Mouse (Mus musculus) heart, embryonic 16.5 days (tissue): ENCODE data around the gene Filip1. TPM values are rescaled to one million over a fixed set of nuclear protein-coding genes. Genes with fewer than 3 reads are reported as not detected.

Experiments
- ATAC-seq: fragments of 200-750 bp; cut with Nextera tagmentation; replicated peaks from 2 replicates; pipeline ENCODE4 v1.8.0; 2017; ENCODE audit warnings: moderate number of reproducible peaks; ENCODE audit not compliant: insufficient read depth, low FRiP score; ENCODE audit errors: extremely low read depth
- H3K27ac ChIP-seq: fragments of 300-500 bp; sonication (generic); 2 replicates; pipeline ENCODE4 v1.5.1; 2014; ENCODE audit warnings: mild to moderate bottlenecking, low read length, control low read depth, moderate library complexity
- H3K27me3 ChIP-seq: fragments of 300-500 bp; sonication (generic); 2 replicates; pipeline ENCODE4 v1.6.1; 2014; ENCODE audit warnings: low read length, mixed read lengths; ENCODE audit not compliant: control insufficient read depth, insufficient read depth
- H3K36me3 ChIP-seq: fragments of 300-500 bp; sonication (generic); 2 replicates; pipeline ENCODE4 v1.6.1; 2014; ENCODE audit not compliant: control insufficient read depth, insufficient read depth
- H3K4me1 ChIP-seq: fragments of 300-500 bp; sonication (generic); 2 replicates; pipeline ENCODE4 v1.6.1; 2014; ENCODE audit warnings: low read length, mixed read lengths; ENCODE audit not compliant: control insufficient read depth, insufficient read depth
- H3K4me2 ChIP-seq: fragments of 300-500 bp; sonication (generic); 2 replicates; pipeline ENCODE4 v1.6.1; 2014; ENCODE audit warnings: low read depth, mild to moderate bottlenecking, control low read depth, low read length
- H3K4me3 ChIP-seq: fragments of 300-500 bp; sonication (generic); 2 replicates; pipeline ENCODE4 v1.5.1; 2014; ENCODE audit warnings: mild to moderate bottlenecking, control low read depth, low read length
- H3K9ac ChIP-seq: fragments of 300-500 bp; sonication (generic); 2 replicates; pipeline ENCODE4 v1.6.1; 2014; ENCODE audit warnings: low read length, control low read depth
- H3K9me3 ChIP-seq: fragments of 300-500 bp; sonication (generic); replicated peaks from 2 replicates; pipeline ENCODE4 v1.6.1; 2016; ENCODE audit warnings: low read length; ENCODE audit not compliant: control insufficient read depth
- WGBS: fragments of 180-500 bp; shearing (Covaris S2); extraction: QIAGEN DNeasy Blood & Tissue Kit; methylation state at CpG from one replicate; pipeline ENCODE4 v1.1.7; 2014; 5-methylcytosine and 5-hydroxymethylcytosine counted together
- polyA plus RNA-seq: library from polyadenylated mRNA; unstranded; fragments of >200 nt; fragmentation: Nextera tagmentation; extraction: Ambion mirVana; gene quantifications from 2 replicates; pipeline ENCODE4 v1.2.1, GENCODE M21; 2015

Gene Filip1
- polyA plus RNA-seq, 1 experiment from 2014 or later = 32.1 TPM

DNA sequence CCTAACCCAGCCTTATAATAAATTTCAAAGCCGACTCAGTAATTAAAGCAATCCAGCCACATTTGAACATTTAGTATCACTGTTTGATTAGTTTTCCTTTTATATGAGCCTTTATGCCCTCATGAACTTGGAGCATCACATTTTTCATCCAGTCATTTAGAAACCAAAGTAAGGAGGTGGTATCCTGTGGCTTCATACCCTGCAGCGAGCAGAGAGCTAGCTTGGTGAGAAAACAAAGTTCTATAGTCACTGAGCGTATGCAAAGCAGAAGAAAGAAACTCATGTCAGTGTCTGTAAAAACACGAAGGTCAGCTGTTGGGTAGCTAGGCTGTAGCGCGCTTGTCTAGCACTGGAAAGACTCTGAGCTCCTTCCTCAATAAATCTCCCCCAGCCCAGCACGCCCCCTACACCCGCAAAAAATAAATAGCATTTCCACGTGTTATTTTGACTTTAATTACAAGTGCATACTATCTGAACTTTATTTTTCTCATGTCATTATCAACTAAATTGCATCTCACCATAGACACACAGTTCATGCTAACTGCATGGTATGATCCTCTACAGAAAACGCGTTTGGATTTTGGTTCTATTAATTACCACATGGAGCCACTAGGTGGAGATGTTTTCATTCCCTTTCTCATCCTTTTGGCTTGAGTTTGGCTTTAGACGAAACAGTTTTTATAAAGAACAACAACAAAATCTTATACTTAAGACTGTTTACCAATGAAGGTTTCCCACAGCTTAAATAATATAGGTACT lies 206.2 kb downstream of the Filip1 start:
- WGBS = 49% methylated on average over 12 of the region's 12 CpGs
- Histone ChIP-seq H3K4me3 (no peak overlapping the region), H3K4me2 (no peak overlapping the region), H3K9me3 (no peaks in the 10 kb centered on the region), H3K27me3 (no peaks in the 10 kb centered on the region), H3K36me3 (0 out of 2 replicates have a peak, but pooled peaks cover 3% of the 10 kb centered on the region), H3K9ac (no peak overlapping the region), H3K4me1 (peaks cover 6% of the 10 kb centered on the region; the same call in 1 of the 2 replicates), H3K27ac (no peak overlapping the region)
- ATAC-seq = no peak; the same call in 1 of the 2 replicates

DNA sequence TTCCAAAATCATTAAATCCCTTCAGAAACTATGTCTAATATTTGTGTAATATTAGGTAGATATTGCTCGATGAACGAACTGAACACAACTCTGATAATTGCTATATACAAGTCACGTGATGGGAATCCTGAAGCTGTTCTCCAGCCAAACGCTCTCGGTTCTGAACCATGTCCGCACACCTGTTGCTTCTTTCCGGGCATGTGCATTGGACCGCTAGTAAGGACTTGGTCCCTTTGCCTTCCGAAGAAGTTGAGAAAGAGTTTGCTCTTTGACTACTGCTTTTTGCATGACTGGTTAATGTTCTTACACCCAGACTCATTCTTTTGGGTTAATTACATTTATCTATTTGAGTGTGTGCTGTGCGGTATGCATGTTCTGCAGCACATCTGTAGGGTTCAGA lies 207.2 kb downstream of the Filip1 start:
- Histone ChIP-seq H3K4me3 (no peak overlapping the region), H3K9ac (no peak overlapping the region), H3K9me3 (no peaks in the 10 kb centered on the region), H3K4me1 (peaks cover 6% of the 10 kb centered on the region; the same call in 1 of the 2 replicates), H3K27me3 (no peaks in the 10 kb centered on the region), H3K4me2 (no peak overlapping the region), H3K27ac (no peak overlapping the region), H3K36me3 (0 out of 2 replicates have a peak, but pooled peaks cover 3% of the 10 kb centered on the region)
- no peak for ATAC-seq
- WGBS = 90% methylated on average over 10 of the region's 10 CpGs

DNA sequence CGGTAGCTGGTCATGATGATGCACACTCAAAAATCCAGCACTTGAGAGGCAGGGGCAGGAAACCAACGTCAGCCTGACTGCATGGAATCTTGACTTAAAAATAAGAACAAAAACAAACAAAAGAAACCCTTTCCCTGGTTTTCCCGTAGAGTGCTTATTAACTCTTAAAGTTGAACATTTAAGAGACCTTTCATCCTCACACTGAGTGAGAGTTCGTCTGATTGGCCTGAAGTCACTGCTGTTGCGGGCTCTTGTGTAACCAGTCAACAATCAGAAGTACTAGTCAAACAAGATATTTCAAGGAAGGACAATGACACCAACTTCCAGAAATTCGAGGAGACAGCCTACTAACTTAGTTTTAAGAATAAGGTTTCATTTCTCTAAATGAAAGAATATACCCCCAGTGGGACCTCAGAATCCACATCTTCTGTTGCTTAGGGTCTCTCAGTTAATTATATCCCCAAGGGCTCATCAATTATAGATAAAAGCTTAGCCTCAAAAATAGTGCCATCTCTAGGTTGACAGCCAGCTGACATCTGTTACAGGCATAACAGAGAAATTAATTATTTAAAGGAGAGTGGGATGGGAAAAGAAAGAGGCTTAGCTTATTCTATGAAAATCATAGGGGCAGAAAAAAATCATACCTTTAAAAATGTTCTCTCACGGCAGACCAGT lies 216.1 kb downstream of the Filip1 start:
- no peaks in the 10 kb centered on the region for H3K36me3 ChIP-seq
- H3K4me3 ChIP-seq = no peak overlapping the region
- no peaks in the 10 kb centered on the region for H3K9me3 ChIP-seq
- H3K9ac ChIP-seq = no peak overlapping the region
- H3K4me2 ChIP-seq = no peak overlapping the region
- peaks cover 9% of the 10 kb centered on the region for H3K4me1 ChIP-seq
- WGBS = 62% methylated on average over 7 of the region's 7 CpGs
- H3K27ac ChIP-seq = no peak overlapping the region
- no peaks in the 10 kb centered on the region for H3K27me3 ChIP-seq
- ATAC-seq = no peak

DNA sequence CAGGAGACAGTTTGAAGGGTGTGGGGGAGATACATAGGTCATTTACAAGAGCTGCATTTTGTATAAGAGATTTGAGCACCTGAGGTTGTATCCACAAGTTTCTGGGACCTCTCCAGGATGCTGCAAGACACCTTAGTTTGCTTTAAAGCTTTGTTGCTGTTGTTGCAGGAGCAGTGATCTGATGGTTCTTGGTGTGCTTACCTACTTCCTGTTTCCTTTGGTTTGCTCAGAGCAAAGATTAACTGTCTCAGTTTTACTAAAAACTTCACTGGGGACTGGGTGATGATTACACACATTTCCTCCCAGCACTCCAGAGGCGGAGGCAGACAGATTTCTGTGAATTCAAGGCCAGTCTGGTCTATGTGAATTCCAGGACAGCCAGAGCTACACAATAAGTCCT lies 217.6 kb downstream of the Filip1 start:
- Histone ChIP-seq H3K4me2 (no peak overlapping the region), H3K9me3 (no peaks in the 10 kb centered on the region), H3K9ac (no peak overlapping the region), H3K4me3 (no peak overlapping the region), H3K36me3 (no peaks in the 10 kb centered on the region), H3K4me1 (peaks cover 9% of the 10 kb centered on the region), H3K27me3 (no peaks in the 10 kb centered on the region), H3K27ac (no peak overlapping the region)
- no peak for ATAC-seq
- WGBS = 64% methylated on average over 1 of the region's 1 CpGs

DNA sequence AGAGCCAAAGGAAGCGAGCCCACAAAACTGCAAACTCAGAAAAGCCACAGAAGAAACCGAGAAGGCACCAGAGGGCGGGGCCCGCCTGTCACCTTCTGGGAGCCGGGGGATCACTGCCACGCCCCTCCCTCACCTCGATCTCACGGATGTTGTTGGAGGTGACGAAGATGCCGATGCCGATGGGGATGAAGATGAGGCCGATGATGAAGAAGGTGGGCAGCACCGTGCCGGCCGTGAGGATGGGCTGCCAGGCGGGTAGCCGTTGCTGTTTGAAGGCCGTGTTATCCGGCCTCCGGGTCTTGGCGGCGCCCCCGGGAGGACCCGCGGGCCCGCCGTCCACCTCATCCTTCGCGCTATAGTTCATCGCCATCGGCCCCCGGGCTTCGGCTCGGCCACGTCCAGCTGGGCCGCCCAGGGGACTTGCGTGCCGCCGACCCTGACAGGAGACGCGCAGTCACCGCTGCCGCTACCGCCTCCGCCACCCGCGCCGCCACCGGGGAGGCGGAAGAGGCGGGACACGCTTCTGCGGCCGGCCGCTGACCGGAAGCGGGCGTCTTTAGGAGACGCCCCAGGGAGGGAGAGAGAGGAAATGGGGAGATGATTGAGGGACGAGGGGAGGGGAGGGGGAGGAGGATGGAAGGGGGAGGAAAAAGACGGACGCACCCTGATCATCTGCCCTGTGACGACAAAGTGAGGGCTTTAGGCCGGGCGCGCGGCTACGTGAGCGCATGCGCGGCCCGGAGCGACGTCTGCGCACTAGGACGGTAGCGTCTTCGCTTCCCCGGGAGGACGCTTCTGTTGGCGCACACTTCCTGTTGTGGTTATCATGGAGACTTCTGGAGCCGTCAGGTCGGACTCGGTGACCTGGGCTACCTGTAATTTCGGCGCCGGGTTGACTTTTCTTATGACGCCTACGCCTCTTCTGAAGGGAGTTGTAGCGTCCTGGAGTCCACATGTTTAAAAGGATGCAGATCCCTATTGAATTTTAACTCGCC lies 219.5 kb downstream of the Filip1 start, which contains the start of gene Tmem30a:
TSS of gene Tmem30a (minus strand) at position 667 of the 995 bp plus-strand sequence.
- under 1% methylated on average over 91 of the region's 91 CpGs for WGBS
- ATAC-seq = peak; percentile 96
- Histone ChIP-seq H3K9me3 (no peaks in the 10 kb centered on the region), H3K27me3 (no peaks in the 10 kb centered on the region), H3K4me3 (peak within 1 kb of the TSS; percentile 99), H3K4me1 (peaks cover 9% of the 10 kb centered on the region), H3K27ac (peak within 1 kb of the TSS; percentile 89), H3K4me2 (peak within 1 kb of the TSS; percentile 86), H3K9ac (peak within 1 kb of the TSS; percentile 96), H3K36me3 (no peaks in the 10 kb centered on the region)

DNA sequence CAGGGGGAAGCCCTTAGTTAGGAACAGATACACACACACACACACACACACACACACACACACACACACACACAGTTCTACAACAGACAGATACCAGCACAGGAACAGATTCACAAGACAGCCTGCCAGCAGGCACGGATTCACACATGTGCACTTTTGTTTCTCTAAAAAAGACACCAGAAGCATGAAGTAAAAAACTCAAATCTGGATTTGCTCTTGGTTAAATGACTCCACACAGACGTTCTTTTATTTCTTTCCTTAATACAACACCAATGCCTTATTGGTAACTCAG lies 226.9 kb downstream of the Filip1 start:
- H3K27me3 ChIP-seq = no peaks in the 10 kb centered on the region
- H3K4me1 ChIP-seq = peaks cover 2% of the 10 kb centered on the region; the same call in 1 of the 2 replicates
- no peak overlapping the region for H3K4me2 ChIP-seq
- ATAC-seq = no peak
- 81% methylated on average over 2 of the region's 2 CpGs for WGBS
- H3K36me3 ChIP-seq = no peaks in the 10 kb centered on the region
- H3K9ac ChIP-seq = no peak overlapping the region
- H3K27ac ChIP-seq = no peak overlapping the region
- no peak overlapping the region for H3K4me3 ChIP-seq
- no peaks in the 10 kb centered on the region for H3K9me3 ChIP-seq

DNA sequence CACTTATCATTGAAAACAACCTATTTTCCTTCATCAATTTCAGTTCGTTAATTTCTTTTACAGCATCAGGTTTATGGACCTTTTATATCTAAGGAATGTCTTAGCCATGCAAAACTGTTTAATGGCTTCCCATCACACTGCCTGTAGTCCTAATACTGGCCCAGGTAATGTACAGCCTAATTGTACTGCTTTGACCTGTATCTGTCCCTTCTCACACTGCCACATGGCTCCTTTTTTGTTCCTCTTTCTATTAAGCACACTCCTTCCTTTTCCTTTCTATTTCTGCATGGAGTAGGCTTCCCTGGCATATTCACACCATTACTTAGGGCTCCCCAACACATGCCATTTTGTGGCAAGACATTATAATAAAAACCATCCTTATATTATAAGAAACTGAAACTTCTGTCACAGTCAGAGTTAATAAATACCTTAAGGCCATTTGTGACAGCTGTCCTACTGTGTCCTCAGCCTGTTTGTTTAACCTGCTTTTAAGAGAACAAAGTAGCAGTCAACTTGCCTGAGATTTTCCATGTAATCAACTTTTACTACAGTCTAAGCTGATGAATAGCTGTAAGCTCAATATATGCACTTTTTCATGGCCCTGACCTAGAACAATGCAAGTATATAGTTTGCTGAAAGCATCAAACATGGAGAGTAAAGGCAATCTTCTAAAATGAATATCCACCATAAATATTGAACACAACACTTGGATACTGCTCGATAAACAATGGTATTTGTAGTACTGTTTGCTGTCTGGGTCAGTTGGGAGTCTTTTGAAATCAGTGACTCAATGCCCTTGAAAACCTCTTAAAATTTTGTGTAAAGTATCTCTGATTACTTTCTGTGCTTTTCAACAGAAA lies 227.5 kb downstream of the Filip1 start:
- H3K36me3 ChIP-seq = no peaks in the 10 kb centered on the region
- H3K27me3 ChIP-seq = no peaks in the 10 kb centered on the region
- no peak overlapping the region for H3K27ac ChIP-seq
- no peaks in the 10 kb centered on the region for H3K9me3 ChIP-seq
- ATAC-seq = no peak
- no peak overlapping the region for H3K4me2 ChIP-seq
- no peak overlapping the region for H3K9ac ChIP-seq
- WGBS = 94% methylated on average over 2 of the region's 2 CpGs
- H3K4me1 ChIP-seq = peaks cover 2% of the 10 kb centered on the region; the same call in 1 of the 2 replicates
- no peak overlapping the region for H3K4me3 ChIP-seq

DNA sequence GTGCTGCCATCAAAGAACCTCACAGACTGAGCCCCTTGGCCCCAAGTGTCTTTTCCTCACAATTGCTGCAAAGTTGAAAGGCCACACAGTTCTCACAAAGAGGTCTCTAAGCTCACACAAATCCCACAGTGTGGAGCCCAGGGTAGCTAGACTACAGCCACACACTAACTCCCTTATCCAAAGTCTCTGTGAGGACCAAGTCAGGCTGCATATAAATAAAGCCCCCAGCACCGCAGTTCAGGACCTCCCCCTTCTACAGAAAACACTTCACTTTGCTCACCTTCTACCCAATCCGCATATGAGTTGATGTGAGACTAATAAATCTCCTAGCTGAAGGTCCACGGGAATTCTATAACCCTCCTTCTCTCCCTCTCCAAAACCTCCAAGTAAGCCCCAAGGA lies 228.2 kb downstream of the Filip1 start:
- no peak overlapping the region for H3K9ac ChIP-seq
- H3K27me3 ChIP-seq = no peaks in the 10 kb centered on the region
- H3K4me2 ChIP-seq = no peak overlapping the region
- H3K4me1 ChIP-seq = peaks cover 2% of the 10 kb centered on the region; the same call in 1 of the 2 replicates
- H3K9me3 ChIP-seq = no peaks in the 10 kb centered on the region
- no peaks in the 10 kb centered on the region for H3K36me3 ChIP-seq
- H3K4me3 ChIP-seq = no peak overlapping the region
- ATAC-seq = no peak
- H3K27ac ChIP-seq = no peak overlapping the region
- 61% methylated on average over 3 of the region's 3 CpGs for WGBS
